Mouse (Mus musculus) heart, adult 2 months (tissue): ENCODE results near the gene 2410004B18Rik. TPM values are rescaled to one million over a fixed set of nuclear protein-coding genes. Genes with fewer than 3 reads are reported as not detected.

Experiments used
- DNase-seq, 2 experiments: peaks; one replicate each; pipeline ENCODE4 v3.0.0; 2021
- H3K27ac ChIP-seq: fragments of 200-600 bp; 2 replicates; pipeline ENCODE4 v1.8.1; 2022
- H3K27me3 ChIP-seq: fragments of 200-500 bp; 2 replicates; pipeline ENCODE4 v1.6.1; 2012; ENCODE audit warnings: mild to moderate bottlenecking, low read length, inconsistent platforms, mixed read lengths; ENCODE audit not compliant: control insufficient read depth, insufficient read depth
- H3K36me3 ChIP-seq: fragments of 200-500 bp; 2 replicates; pipeline ENCODE4 v1.6.1; 2012; ENCODE audit warnings: low read length, inconsistent platforms; ENCODE audit not compliant: control insufficient read depth, insufficient read depth
- H3K4me1 ChIP-seq: fragments of 200-500 bp; 2 replicates; pipeline ENCODE4 v1.6.1; 2011; ENCODE audit warnings: low read length; ENCODE audit not compliant: control insufficient read depth, insufficient read depth
- H3K4me3 ChIP-seq: fragments of 200-600 bp; 2 replicates; pipeline ENCODE4 v1.8.1; 2022
- H3K79me2 ChIP-seq: fragments of 200-500 bp; replicated peaks from 2 replicates; pipeline ENCODE4 v1.6.1; 2012; ENCODE audit warnings: mild to moderate bottlenecking, inconsistent platforms, low read length, moderate library complexity, mixed read lengths; ENCODE audit not compliant: control insufficient read depth, insufficient read depth
- H3K9ac ChIP-seq: fragments of 200-500 bp; 2 replicates; pipeline ENCODE4 v1.6.1; 2012; ENCODE audit warnings: low read depth, mild to moderate bottlenecking, control low read depth, inconsistent platforms, low read length, mixed read lengths
- CTCF ChIP-seq: fragments of 200-600 bp; IDR thresholded peaks from 2 replicates; pipeline ENCODE4 v1.8.1; 2022; ENCODE audit warnings: antibody characterized with exemption, mild to moderate bottlenecking, moderate library complexity
- EP300 ChIP-seq: fragments of 200-500 bp; IDR thresholded peaks from 2 replicates; pipeline ENCODE4 v1.6.1; 2011; ENCODE audit warnings: low read depth, low read length, control low read depth; ENCODE audit not compliant: insufficient read depth
- POLR2A ChIP-seq: fragments of 200-500 bp; IDR thresholded peaks from 2 replicates; pipeline ENCODE4 v1.6.1; 2011; ENCODE audit warnings: mild to moderate bottlenecking, low read depth, low read length, control low read depth; ENCODE audit not compliant: insufficient read depth
- WGBS: fragments of 180-500 bp; shearing (Covaris S2); methylation state at CpG from one replicate; pipeline ENCODE4 v1.1.7; 2018; 5-methylcytosine and 5-hydroxymethylcytosine counted together
- intact Hi-C: fragments of 180-260 bp; cut with DNase I; formaldehyde crosslinking; loops from one replicate; pipeline ENCODE4 v1.15.1; 2025
- polyA plus RNA-seq: library from polyadenylated mRNA; depleted of rRNA; stranded (reverse); fragments of >200 nt; gene quantifications from 2 replicates; pipeline ENCODE4 v1.2.3, GENCODE M21; 2012; rRNA removed
- total RNA-seq, 2 experiments: library from RNA; stranded (reverse); gene quantifications; 2 replicates each; pipeline ENCODE4 v1.2.3; 2021

The 2410004B18Rik gene
- total and polyA plus RNA-seq, 3 experiments = 9.2 to 20.8 (median 17.9) TPM

DNA sequence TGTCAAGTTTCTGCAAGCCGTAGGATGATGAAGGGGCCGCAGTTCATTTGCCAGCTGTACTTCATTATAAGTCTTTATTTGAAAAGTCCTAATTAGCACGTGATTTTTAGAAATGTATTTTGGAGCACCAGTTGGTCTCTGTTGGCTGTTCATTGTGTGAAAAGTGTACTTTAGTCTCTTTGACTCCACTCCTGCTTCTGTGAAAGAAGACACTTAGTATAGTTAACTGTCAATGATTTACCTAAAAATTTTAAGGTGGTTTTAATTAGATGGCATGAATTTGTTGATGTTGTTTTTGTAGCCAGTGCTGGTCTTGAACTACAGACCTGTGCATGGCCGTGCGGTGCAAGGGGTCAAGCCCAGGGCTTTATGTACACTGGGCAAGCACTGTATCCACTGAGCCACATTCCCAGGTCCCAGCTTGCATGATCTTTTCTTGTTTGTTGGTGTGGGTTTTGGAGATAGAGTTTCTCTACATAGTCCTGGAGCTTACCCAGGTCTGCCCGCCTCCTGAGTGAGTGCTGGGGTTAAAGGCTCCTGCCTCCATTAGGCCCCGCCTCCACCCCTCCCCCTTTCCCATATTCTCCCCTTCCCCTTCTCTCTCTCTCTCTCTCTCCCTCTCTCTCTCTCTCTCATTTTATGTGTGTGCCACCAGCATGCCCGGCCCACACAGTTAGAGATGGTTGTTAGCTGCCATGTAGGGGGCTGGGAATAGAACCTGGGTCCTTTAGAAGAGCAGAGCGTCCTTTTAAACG lies 54.3 kb downstream of the 2410004B18Rik start:
- H3K4me1 ChIP-seq = no peaks in the 10 kb centered on the region; the same call in none of the 2 replicates
- peak overlapping the region; percentile 18; the same call in 1 of the 2 replicates for H3K4me3 ChIP-seq
- H3K9ac ChIP-seq = no peak overlapping the region
- DNase-seq = no peak
- 58% methylated on average over 10 of the region's 10 CpGs for WGBS
- intact Hi-C loops = no loop called here
- TF ChIP-seq EP300 (no peak), CTCF (no peak), POLR2A (no peak)
- H3K27ac ChIP-seq = peak overlapping the region; percentile 31; the same call in 1 of the 2 replicates
- H3K27me3 ChIP-seq = no peaks in the 10 kb centered on the region
- H3K36me3 ChIP-seq = no peaks in the 10 kb centered on the region; the same call in 1 of the 2 replicates
- H3K79me2 ChIP-seq = no peaks in the 10 kb centered on the region

DNA sequence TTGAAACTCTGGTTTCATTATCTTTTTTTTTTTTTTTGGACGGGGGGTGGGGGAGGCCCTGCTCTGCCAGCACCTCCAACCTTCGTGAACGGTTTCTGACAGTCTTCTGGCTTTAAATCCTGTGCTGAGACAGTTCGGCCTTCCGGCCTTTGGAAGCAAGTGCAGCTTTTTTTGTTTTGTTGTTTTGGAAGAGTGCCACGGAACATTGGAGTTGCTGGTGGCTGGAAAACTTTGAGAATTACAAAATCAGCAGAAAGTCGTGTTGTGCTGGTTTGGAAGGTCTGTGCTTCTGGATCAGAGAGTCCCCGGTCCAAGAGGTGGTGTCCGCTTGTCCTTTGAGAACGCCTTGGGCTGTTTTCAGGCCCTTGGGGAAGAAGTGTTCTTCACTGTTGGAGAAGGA lies 55.0 kb downstream of the 2410004B18Rik start:
- peak overlapping the region; percentile 51 for H3K27ac ChIP-seq
- peak; percentile 46 to 69 for DNase-seq
- intact Hi-C loops = no loop called here
- WGBS = 24% methylated on average over 10 of the region's 10 CpGs
- H3K79me2 ChIP-seq = no peaks in the 10 kb centered on the region
- no peak overlapping the region for H3K9ac ChIP-seq
- no peak overlapping the region for H3K4me3 ChIP-seq
- H3K36me3 ChIP-seq = no peaks in the 10 kb centered on the region; the same call in 1 of the 2 replicates
- TF ChIP-seq POLR2A (no peak), CTCF (0 out of 2 replicates have a peak, but pooled peaks have one; percentile 2), EP300 (no peak)
- no peaks in the 10 kb centered on the region for H3K27me3 ChIP-seq
- no peaks in the 10 kb centered on the region; the same call in none of the 2 replicates for H3K4me1 ChIP-seq

DNA sequence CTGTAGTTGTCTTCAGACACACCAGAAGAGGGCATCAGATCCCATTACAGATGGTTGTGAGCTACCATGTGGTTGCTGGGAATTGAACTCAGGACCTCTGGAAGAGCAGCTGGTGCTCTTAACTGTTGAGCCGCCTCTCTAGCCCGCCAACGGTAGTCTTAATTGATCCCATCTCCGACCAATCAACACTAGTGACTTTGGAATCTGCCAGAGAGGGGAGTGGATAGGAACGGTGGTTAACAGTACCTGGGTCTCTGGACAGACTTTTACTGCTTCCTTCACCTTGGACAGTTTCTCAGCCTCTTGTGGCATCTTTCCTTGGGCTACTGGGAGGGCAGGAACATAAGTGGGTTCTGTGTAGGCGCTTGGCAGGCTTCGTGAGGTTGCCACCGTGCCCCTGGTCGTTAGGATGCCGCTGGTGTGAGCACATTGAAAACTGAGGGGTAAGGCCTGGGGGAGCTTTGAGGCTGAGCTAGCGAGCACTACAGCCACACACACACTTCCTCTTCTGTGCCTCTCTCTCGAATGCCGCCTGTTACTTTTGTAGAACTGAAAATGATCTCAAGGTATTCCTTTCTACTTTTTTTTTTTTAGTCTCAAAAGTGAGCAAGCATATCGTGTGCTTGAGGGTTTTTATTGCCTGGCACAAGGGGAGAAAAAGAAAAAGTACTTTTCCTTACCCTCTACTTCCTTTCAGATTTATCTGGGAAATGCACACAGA lies 55.8 kb downstream of the 2410004B18Rik start:
- no peaks in the 10 kb centered on the region for H3K79me2 ChIP-seq
- no peak overlapping the region for H3K9ac ChIP-seq
- no peak for DNase-seq
- TF ChIP-seq EP300 (no peak), CTCF (no peak), POLR2A (no peak)
- no peak overlapping the region for H3K4me3 ChIP-seq
- WGBS = 68% methylated on average over 14 of the region's 14 CpGs
- H3K27me3 ChIP-seq = no peaks in the 10 kb centered on the region
- no peaks in the 10 kb centered on the region; the same call in 1 of the 2 replicates for H3K36me3 ChIP-seq
- intact Hi-C loops = no loop called here
- H3K27ac ChIP-seq = no peak overlapping the region; the same call in 1 of the 2 replicates
- H3K4me1 ChIP-seq = no peaks in the 10 kb centered on the region; the same call in none of the 2 replicates

Other genes with a start within 250 kb of the 2410004B18Rik start
- gene Ddah1, start 179.3 kb upstream of the 2410004B18Rik start, total RNA-seq = 1 to 10 TPM; 5.4 to 5.9 TPM
- gene Ddah1, start 179.3 kb upstream of the 2410004B18Rik start, polyA plus RNA-seq = 4.5 and 15.8 TPM in 2 replicates
- 10 to 100 TPM; 17.7 to 19.3 TPM for gene Bcl10, start 15.2 kb upstream of the 2410004B18Rik start, total RNA-seq
- 11.0 and 14.0 TPM in 2 replicates for gene Bcl10, start 15.2 kb upstream of the 2410004B18Rik start, polyA plus RNA-seq
- 10 to 100 TPM; 13.8 to 15.8 TPM for gene Syde2, start 49.9 kb downstream of the 2410004B18Rik start, total RNA-seq
- gene Syde2, start 49.9 kb downstream of the 2410004B18Rik start, polyA plus RNA-seq = 7.5 and 13.4 TPM in 2 replicates
- not detected for gene Wdr63, start 170.1 kb downstream of the 2410004B18Rik start, total RNA-seq
- gene Wdr63, start 170.1 kb downstream of the 2410004B18Rik start, polyA plus RNA-seq = 0.53 TPM in 1 of 2 replicates, not detected in the other
- gene Mcoln3, start 179.4 kb downstream of the 2410004B18Rik start, total RNA-seq = not detected
- gene Mcoln3, start 179.4 kb downstream of the 2410004B18Rik start, polyA plus RNA-seq = not detected in 2 replicates
- under 1 TPM in 1 of 2 experiments, not detected in 1; 0.18 TPM for gene Mcoln2, start 211.8 kb downstream of the 2410004B18Rik start, total RNA-seq
- gene Mcoln2, start 211.8 kb downstream of the 2410004B18Rik start, polyA plus RNA-seq = 0.41 TPM in 1 of 2 replicates, not detected in the other